Mouse (Mus musculus) frontal cortex, postnatal 14 days (tissue): ENCODE measurements around the gene Mccc2.
"Not testable (repeated sequence)": the region's sequence is repeated elsewhere in the genome, so short reads cannot be mapped to it uniquely, and the experiment has no call there.

ENCODE experiments used
- DNase-seq, 2 experiments: peaks; one replicate each; pipeline ENCODE4 v3.0.0; 2022; ENCODE audit warnings: low spot score in 2 of 2

Mccc2 gene

DNA sequence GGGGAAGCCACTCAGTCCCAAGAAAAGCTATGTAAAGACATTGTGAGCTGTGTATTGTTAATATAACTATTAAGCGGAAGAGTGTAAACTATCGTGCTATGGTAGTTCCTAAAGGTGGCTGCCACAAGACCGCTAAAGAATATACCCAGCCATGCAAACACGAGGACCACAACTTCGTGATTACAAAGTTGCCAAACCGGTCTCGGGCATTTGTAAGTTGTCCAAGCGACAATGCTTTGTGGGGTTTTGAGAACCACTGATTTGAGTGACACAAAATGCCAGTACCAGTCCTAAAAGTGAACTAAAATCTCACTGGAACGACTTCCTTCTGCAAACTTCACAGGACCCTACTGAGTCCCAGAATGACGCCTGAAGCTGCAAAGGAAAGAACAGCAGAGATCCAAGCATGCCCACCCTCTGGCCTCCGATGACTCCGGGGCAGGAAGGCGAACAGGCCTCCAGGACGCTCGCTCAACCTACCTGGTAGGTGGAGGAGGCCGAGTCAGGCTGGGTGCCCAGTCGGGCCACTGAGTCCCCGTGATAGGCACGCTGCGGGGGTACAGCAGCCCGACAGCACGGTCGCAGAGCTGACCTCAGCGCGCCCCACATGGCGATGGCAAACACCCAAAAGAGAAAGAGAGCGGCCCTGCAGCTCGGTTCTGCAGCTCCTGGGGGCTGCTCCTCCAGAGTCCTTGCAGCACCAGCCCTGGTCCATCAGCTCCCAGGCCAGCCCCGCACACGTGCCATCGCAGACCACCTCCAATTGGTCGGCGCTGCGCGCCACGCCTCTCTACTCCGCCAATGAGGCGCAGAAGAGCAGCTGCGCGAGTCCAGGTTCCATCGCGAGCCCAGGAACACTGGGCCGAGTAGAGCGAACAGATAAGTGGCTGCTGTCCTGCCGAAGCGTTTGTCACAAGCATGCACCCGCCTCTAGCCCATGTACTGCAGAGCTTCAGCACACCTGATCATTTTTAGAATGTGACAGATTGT, at the start of gene Mccc2:
Mccc2 (minus strand) TSS at position 734 of the 990 bp plus-strand sequence.
- DNase-seq, result peak; percentile 72 to 74

DNA sequence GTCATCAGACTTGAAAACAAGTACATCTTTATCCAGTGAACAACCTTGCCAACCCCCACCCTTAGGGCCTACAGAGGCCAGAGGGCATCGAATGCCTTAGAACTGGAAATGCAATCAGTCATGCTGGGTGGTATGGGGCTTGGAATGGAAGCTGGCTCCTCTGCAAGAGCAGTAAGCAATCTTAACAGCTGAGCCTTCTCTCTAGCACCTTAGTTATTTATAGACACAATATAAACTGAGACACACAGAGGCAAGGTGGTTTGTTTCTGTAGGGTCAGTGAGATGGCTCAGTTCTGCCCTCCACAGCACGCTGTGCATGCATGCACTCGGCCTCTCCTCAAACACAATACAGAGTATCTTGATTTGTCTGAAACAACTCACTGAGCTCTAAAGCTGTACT, 48.5 kb upstream of the Mccc2 start:
- no peak for DNase-seq

DNA sequence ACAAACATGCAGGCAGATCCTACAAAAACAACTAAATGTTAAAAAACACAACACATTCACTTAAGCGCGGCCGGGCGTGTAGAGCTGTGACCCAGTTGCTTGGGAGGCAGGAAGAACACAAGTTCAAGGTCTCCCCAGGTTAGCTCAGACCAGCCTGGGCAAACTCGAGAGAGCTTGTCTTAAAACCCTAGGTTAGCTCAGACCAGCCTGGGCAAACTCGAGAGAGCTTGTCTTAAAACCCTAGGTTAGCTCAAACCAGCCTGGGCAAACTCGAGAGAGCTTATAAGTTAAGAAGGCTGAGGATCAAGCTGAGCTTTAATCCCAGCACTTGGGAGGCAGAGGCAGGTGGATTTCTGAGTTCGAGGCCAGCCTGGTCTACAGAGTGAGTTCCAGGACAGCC, 42.3 kb upstream of the Mccc2 start:
- DNase-seq, result not testable (repeated sequence)

DNA sequence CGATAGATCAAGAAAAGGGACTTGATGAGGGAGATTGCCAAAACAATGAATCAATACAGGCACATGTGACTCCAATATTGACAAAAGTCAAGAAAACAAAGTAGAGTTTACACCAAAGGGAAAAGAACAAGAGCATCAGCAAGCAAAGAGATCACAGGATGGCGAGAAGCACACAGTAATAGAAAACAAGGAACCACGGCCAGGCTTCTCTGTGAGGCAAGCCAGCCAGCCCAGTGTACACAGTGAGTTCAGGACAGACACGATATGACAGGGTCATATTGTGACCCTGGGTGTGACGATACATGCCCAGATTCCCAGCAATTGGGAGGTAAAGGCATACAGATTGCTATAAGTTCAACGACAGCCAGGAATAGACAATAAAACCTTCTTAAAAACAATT, 10.6 kb upstream of the Mccc2 start:
- no peak for DNase-seq

DNA sequence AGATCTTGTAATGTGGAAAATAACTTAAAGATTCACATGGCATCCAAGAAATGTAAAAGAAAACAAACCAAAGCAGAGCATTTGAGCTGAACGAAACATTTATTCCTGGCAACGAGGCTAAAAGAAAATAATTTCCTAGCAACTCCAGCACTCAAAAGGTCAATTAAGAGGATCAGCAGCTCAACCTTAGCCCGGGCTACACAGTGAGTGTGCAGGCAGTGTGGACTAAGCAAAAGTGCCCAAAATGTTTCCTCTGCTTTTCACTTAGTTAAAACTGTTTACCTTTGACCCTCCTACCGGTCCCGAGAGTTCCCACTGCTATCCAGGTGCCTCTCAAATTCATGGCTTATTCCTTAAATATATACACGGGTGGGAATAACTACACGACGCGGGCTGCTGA, 1.5 kb upstream of the Mccc2 start:
- DNase-seq, result no peak

DNA sequence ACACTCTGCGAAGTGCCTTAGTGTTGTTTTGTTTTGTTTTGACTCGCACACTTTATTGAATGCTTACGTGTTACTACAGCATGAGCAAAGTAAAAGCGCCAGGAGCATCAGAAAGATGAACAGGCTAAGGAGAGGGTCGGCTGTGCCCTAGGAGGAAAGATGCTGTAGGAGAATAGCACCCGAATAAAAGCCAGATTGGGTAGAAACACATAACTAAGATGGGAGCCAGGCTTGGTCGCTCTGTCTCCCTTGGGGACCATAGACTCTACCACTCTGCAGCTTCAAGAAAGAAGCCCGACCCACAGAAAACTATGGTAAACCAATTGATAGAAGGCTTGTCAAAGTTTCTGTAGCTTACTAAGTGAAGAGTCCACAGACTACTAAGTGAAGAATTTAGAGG, 498 bp upstream of the Mccc2 start:
- no peak for DNase-seq

DNA sequence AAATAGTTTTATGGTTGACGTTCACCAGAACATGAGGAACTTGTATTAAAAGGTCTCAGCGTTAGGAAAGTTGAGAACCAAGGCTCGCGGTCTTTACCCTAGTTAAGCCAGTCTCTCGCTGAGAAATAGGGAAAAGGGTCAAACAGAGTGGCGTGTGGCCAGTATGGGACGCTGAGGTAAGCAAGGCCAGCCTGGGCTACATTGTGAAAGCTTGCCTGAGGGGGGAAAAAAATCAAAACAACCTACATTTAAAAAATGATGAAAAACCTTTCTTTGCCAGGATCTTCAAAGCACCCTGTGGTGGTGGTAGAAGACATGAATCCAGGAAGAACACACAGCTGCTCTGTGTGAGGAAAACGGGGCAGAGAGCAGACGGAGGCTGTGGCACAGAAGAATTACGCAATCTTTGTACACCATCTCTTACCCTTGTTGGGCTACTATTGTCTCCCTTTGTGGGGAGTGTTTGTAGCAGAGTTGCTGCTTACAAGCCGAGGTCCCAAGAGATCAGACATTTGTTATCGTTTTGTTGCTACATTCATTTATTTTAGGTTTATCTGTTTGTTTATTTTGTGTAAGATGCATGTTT, 9.4 kb downstream of the Mccc2 start:
- no peak for DNase-seq

DNA sequence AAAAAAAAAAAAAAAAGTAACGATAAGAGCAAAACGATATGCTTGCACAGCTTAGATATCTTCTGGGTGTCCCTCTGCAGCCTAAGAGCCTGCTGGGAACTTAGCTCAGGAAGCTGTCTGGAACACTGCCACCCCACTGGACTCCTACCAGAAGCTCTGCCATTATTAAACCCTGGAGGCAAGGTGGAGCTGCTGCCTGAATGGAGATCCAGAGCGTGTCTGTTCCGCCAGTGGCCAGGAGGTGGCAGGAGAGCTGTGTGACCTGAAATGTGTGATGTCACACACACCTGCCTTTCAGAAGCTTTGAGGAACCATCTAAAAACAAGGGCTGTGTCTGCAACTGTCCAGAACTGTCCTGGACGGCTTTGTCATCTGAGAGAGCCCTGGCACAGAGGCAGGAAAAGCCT, 13.6 kb downstream of the Mccc2 start:
- peak; percentile 70 to 72 for DNase-seq

DNA sequence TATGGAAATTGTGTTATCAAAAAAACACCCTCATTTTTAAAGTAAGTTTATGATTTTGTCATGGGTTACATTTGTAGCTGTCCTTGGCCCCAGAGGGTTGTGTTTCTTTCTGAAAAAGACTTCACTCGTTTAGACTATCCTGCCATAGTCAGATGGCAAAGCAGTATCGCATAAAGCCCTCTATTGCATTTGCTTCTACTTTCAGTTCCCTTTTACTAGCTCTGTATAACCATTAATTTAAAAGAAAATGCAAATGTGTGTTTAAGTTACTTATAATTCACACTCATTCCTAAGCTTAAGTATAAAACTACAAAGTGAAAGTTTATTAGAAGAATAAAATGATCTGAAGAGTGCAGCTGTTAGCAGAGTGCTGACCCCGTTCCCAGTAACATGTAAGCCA, 16.4 kb downstream of the Mccc2 start:
- DNase-seq, result no peak

DNA sequence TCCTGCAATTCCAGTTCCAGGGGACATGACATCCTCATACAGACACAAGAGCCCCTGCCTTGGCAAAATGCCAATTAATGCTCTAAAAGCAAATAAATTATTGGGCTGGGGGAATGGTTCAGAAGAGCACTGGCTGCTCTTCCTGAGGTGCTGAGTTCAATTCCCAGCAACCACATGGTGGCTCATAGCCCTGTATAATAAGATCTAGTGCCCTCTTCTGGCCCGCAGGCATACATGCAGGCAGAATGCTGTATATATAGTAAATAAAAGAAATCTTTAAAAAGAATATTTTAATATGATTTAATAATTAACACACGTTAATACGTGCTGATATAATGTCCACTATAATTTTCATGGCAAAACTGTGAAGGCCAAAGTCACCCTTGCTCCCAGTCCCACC, 17.3 kb downstream of the Mccc2 start:
- no peak for DNase-seq

DNA sequence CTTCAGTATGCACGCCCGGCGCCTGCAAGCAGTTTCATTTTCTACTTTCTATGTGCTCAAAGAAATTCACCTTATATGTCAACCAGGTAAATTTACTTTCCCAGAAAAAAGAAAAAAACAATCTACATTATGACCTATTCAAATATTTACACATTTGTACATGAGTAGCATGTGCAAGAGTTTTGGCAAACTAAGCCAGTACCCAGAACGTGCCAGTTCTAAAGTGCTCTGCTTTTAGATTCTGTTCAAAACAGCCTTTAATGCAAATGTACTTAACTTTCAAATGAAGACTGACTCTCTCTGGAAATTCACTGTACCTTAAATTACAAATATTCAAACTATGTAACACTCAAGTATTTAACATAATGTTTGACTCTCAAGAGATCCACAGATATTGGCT, 25.8 kb downstream of the Mccc2 start:
- DNase-seq, result no peak

DNA sequence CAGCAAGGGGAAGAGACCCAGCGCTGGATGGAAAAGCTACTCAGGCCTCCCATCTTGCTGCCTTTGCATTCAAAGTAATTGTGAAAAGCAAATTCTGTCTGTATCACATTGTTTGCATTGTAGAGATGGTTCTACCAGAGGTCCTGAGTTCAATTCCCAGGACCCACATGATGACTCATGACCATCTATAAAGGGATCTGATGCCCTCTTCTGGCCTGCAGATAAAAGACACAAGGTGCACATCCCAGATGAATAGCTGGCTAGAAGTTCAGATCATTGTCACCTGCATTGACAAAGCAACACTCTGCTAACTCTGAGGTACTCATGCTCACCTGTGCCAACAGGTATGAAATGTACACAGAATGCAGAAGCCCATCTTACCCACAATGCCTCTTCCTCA, 32.1 kb downstream of the Mccc2 start:
- DNase-seq, result no peak

DNA sequence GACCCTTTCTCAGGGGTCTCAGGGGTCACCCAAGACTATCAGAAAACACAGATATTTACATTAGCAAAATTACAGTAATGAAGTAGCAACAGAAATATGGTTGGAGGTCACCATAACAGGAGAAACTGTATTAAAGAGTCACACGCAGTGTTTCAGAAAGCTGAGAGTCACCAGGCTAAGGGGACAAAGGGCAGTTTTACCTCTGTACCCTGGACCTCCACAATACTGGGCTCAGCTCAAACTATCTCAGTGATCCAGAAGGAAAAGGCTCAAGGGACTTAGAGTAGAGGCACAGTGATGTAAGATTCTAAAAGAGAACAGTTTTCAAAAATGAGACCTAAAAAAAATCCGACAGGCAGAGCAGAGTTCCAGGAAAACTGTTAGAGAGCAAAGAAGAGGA, 36.0 kb downstream of the Mccc2 start:
- DNase-seq, result no peak

DNA sequence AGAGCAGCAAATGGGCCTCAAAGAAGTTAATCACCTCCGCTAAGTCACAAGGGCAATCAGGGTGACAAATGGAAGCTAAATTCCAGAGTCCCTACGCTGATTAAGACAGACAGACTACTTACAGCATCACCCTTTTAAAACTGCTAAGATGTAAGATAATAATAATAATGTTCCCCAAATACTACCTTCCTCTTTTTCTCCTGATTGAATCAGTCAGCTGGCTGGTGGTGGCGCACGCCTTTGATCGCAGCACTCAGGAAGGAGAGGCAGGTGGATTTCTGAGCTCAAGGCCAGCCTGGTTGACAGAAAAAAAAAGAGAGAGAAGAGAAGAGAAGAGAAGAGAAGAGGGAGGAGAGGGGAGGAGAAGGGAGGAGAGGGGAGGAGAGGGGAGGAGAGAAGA, 45.4 kb downstream of the Mccc2 start:
- no peak for DNase-seq

DNA sequence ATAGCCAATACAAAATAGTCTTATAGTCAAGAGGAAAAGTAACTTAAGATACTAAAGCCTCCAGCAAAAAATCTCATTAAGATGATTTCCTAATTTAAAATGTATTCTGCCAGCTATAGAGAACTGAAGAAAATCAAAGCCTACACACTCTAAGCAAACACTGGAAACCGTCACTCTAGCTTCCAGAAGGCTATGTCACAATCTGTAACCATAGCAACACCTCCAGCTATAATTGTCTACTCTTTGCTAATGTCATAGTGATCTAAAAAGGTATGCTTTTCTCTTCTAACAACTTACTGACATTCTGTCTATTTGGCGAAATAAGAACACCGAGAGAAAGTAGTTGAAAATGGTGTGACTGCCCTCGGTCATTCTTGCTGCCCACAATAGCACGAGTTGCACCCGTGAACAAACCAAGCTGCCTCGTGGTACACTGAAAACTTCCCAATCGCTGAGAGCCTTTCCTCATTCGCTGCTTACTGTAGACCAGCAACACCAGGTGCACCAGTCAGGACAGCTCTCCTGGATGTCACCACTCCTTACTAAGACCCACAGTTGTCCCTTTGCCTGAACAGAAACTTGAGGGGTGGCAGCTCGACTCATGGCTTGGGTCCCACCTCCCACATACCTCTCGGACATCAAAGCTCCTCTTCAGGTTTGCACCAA, 48.3 kb downstream of the Mccc2 start:
- DNase-seq, result no peak

DNA sequence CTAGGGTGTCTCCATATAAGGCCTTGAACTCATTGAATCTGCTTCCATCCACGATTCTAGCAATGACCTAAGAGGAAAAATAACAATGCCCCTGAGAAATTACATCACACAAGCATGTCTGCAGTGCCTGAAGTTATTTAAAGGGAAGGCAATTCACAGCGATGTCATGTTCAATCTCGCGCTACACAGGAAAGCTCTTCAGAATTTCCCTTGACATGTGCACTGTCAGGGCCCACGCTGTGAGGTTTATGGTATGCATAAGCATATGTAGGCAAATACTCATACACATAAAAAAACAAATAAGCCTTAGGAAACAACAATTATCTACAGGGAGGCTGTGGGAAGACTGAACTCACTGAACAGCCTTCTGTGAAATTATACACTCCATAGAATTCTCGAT, 51.6 kb downstream of the Mccc2 start:
- no peak for DNase-seq

DNA sequence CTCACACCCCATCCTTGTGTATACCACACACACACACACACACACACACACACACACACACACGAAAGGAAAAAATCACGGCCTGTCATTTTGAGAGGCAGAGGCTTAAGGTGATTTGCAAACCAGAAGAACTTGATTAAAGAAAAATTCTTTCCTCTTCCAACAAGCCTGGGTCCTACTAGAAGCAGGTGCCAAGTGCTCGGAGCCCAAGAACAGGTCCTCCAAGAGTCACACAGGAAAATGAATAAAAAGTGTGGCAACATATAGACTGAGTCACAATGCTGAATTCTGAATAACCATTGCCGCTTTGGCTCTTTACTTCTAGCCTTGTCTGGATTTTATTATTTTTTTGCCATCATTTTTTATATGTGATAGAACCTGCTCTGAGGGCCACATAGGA, 53.8 kb downstream of the Mccc2 start:
- DNase-seq, result no peak

DNA sequence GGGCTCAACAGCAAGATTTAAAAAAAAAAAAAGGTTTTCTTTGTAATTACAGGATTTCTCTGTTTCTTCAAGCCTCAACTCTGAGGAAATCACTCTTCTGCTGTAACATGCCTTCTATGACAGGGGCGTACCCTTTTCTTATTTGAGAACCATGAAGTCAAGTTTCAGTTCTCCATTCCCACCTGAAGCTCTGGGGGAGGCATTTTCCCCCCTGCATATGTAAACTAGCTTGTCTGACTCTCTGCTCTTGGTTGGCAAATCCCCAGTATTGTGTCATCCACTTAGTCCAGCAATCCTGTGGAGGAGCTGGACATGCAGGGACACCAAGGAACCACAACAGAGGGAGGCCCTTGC, 59.9 kb downstream of the Mccc2 start:
- no peak for DNase-seq

DNA sequence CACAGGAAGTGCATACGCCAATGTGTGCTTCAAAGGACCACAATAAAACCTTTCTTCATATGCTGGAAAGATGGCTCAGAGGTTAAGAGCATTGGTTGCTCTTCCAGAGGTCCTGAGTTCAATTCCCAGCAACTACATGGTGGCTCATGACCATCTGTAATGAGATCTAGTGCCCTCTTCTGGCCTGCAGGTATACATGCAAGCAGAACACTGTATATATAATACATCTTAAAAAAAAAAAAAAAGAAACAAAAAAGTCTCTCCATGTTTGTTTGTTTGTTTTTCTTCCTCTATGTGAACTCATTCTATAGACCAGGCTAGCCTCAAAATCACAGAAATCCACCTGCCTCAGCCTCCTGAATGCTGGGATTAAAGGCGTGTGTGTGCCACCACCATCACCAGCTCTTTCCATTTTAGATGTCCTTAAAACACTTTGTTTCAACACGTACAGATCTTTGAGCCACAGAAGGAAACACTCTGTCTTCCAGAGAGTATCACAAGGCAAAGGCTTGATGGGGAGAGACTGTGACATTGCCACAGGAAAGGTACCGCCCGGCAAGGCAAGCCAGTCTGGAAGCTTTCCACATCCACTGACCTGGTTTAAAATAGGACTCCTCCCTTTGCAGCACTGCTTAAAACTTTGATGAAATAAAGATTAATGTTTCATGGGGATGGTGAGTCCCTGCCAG, 60.4 kb downstream of the Mccc2 start:
- no peak for DNase-seq

DNA sequence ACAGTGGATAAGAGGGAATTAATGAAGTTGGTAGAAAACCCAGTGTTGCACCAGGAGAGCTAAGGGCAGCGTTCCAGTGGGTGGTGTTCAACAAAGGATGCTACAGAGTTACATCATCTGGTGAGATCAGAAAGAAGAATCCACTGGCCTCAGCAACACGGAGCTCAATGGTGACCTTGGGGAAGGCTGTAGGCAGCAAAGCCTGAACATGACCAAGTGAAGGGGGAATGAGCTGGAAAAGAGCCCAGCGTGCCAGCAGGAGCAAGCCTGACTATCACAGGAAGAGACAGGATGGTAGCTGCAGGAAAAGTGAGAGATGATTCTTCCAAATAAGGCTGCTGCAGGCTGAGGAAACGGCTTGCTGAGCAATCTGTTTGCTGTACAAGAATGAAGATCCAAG, 68.0 kb downstream of the Mccc2 start:
- no peak for DNase-seq

DNA sequence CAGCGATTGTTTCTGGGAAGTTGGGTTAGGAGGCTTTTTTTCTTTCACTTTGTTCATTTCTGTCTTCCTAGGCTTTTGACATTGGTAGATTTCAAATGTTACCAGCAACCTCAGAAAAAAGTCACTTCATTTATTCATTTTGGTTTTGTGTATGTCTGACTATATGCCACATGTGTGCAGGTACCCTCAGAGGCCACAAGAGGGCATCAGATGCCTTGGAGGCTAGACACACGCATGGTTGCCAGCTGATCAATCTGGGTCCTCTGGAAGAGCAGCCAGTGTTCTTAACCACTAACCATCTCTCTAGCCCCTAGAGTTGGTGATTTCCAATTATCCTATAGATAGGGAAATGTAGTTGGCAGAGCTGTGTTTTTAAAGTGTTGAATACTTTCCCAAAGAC, 71.9 kb downstream of the Mccc2 start:
- DNase-seq, result no peak

DNA sequence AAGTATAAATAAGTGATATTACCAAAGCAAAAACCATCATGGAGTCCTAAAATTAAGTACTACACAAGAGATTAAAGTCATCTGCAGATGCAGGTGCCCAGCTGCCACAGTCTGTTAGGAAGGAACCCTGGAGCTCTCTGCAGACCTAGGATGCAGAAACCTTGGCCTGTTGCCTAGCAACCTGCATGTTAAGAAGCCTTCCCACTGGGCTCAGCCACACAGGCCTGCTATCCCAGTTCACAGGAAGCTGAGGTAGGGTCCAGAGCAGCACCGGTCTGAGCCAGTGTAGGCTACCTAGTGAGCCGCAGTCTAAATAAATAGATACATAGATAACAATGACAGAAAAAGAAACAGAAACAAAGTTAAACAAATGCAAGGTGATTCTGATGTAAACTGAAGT, 74.8 kb downstream of the Mccc2 start:
- DNase-seq, result peak in 1 of 2 experiments; percentile 14
